Mouse (Mus musculus) testis, adult 2 months (tissue): Measurements from ENCODE around the gene Alox12e.

ENCODE experiments used
- CTCF ChIP-seq: fragments of 200-500 bp; IDR thresholded peaks from 2 replicates; pipeline ENCODE4 v1.5.1; 2012; ENCODE audit warnings: low read depth, mild to moderate bottlenecking, inconsistent platforms, low read length, moderate library complexity; ENCODE audit not compliant: control insufficient read depth, insufficient read depth, insufficient replicate concordance
- POLR2A ChIP-seq: fragments of 200-500 bp; IDR thresholded peaks from 2 replicates; pipeline ENCODE4 v1.6.1; 2012; ENCODE audit warnings: low read depth, mild to moderate bottlenecking, inconsistent platforms, low read length, moderate library complexity; ENCODE audit not compliant: control insufficient read depth

GRCm38 (mm10) chr11:70280441-70280840, 42.0 kb downstream of the Alox12e start:
- TF ChIP-seq CTCF, result no peak
- TF ChIP-seq POLR2A, result no peak
